Mouse (Mus musculus): ENCODE results near the gene Fbxo2. TPM values are rescaled to one million over a fixed set of nuclear protein-coding genes. Genes with fewer than 3 reads are reported as not detected.
A peak's percentile ranks its signal among the peaks of the same experiment; 100 is the strongest.

Fbxo2 gene
- polyA plus RNA-seq, 1 experiment from 2014 or later = 19.0 TPM

GRCm38 (mm10) chr4:148149540-148149939 is 10.9 kb upstream of the Fbxo2 start:
- Histone ChIP-seq H3K27me3 (replicated peaks) (no peaks in the 10 kb centered on the region), H3K27ac (replicated peaks) (no peak overlapping the region), H3K4me1 (peaks cover 19% of the 10 kb centered on the region), H3K9me3 (replicated peaks) (no peaks in the 10 kb centered on the region), H3K4me3 (replicated peaks) (no peak overlapping the region), H3K9ac (replicated peaks) (no peak overlapping the region), H3K4me2 (no peak overlapping the region), H3K36me3 (peaks cover 45% of the 10 kb centered on the region)
- ATAC-seq (ENCODE audit: low FRiP score) = no peak
- WGBS = 63% methylated on average over 12 of the region's 12 CpGs

GRCm38 (mm10) chr4:148150242-148150641 is 10.2 kb upstream of the Fbxo2 start:
- Histone ChIP-seq H3K27me3 (replicated peaks) (no peaks in the 10 kb centered on the region), H3K9me3 (replicated peaks) (no peaks in the 10 kb centered on the region), H3K4me3 (replicated peaks) (no peak overlapping the region), H3K27ac (replicated peaks) (no peak overlapping the region), H3K9ac (replicated peaks) (no peak overlapping the region), H3K36me3 (peaks cover 41% of the 10 kb centered on the region), H3K4me1 (peaks cover 19% of the 10 kb centered on the region), H3K4me2 (no peak overlapping the region)
- 62% methylated on average over 7 of the region's 7 CpGs for WGBS
- no peak for ATAC-seq (ENCODE audit: low FRiP score)

- H3K9ac ChIP-seq (replicated peaks) = peak overlapping the region; percentile 72
- peak overlapping the region; percentile 97 for H3K4me2 ChIP-seq
- H3K27me3 ChIP-seq (replicated peaks) = no peaks in the 10 kb centered on the region
- peaks cover 19% of the 10 kb centered on the region for H3K4me1 ChIP-seq
- no peak for ATAC-seq (ENCODE audit: low FRiP score)
- no peaks in the 10 kb centered on the region for H3K9me3 ChIP-seq (replicated peaks)
- H3K4me3 ChIP-seq (replicated peaks) = peak overlapping the region; percentile 60
- H3K27ac ChIP-seq (replicated peaks) = peak overlapping the region; percentile 96
- 39% methylated on average over 3 of the region's 3 CpGs for WGBS
- H3K36me3 ChIP-seq = peaks cover 40% of the 10 kb centered on the region
Observed at GRCm38 (mm10) chr4:148150953-148151266, 9.5 kb upstream of the Fbxo2 start.

GRCm38 (mm10) chr4:148151267-148152168 is 8.9 kb upstream of the Fbxo2 start, which contains the start of gene Fbxo6:
Gene Fbxo6, minus strand, starts transcription at chr4:148152140.
- peaks cover 24% of the 10 kb centered on the region for H3K4me1 ChIP-seq
- 1% methylated on average over 66 of the region's 67 CpGs for WGBS
- peak within 1 kb of the TSS; percentile 72 for H3K9ac ChIP-seq (replicated peaks)
- H3K27me3 ChIP-seq (replicated peaks) = no peaks in the 10 kb centered on the region
- H3K9me3 ChIP-seq (replicated peaks) = no peaks in the 10 kb centered on the region
- peak within 1 kb of the TSS; percentile 97 for H3K4me2 ChIP-seq
- peak within 1 kb of the TSS; percentile 96 for H3K27ac ChIP-seq (replicated peaks)
- H3K36me3 ChIP-seq = peaks cover 40% of the 10 kb centered on the region
- H3K4me3 ChIP-seq (replicated peaks) = peak within 1 kb of the TSS; percentile 60
- ATAC-seq (ENCODE audit: low FRiP score) = peak; percentile 90

- ATAC-seq (ENCODE audit: low FRiP score) = no peak
Observed at GRCm38 (mm10) chr4:148152547-148152946, 7.9 kb upstream of the Fbxo2 start.

GRCm38 (mm10) chr4:148154006-148154405 is 6.4 kb upstream of the Fbxo2 start:
- Histone ChIP-seq H3K9me3 (replicated peaks) (no peaks in the 10 kb centered on the region), H3K9ac (replicated peaks) (no peak overlapping the region), H3K27me3 (replicated peaks) (no peaks in the 10 kb centered on the region), H3K4me2 (no peak overlapping the region), H3K27ac (replicated peaks) (no peak overlapping the region), H3K4me1 (peaks cover 48% of the 10 kb centered on the region), H3K4me3 (replicated peaks) (no peak overlapping the region), H3K36me3 (peaks cover 40% of the 10 kb centered on the region)
- WGBS = 92% methylated on average over 4 of the region's 4 CpGs
- ATAC-seq (ENCODE audit: low FRiP score) = no peak

More at GRCm38 (mm10) chr4:148152547-148152946, 7.9 kb upstream of the Fbxo2 start:
- Histone ChIP-seq H3K27me3 (replicated peaks) (no peaks in the 10 kb centered on the region), H3K9ac (replicated peaks) (no peak overlapping the region), H3K36me3 (peaks cover 38% of the 10 kb centered on the region), H3K4me1 (peaks cover 35% of the 10 kb centered on the region), H3K27ac (replicated peaks) (peak overlapping the region; percentile 96), H3K4me3 (replicated peaks) (no peak overlapping the region), H3K9me3 (replicated peaks) (no peaks in the 10 kb centered on the region), H3K4me2 (no peak overlapping the region)
- 89% methylated on average over 5 of the region's 5 CpGs for WGBS

GRCm38 (mm10) chr4:148154982-148155381 is 5.4 kb upstream of the Fbxo2 start:
- Histone ChIP-seq H3K9ac (replicated peaks) (no peak overlapping the region), H3K27me3 (replicated peaks) (no peaks in the 10 kb centered on the region), H3K4me3 (replicated peaks) (no peak overlapping the region), H3K4me2 (no peak overlapping the region), H3K36me3 (peaks cover 40% of the 10 kb centered on the region), H3K27ac (replicated peaks) (no peak overlapping the region), H3K4me1 (peaks cover 48% of the 10 kb centered on the region), H3K9me3 (replicated peaks) (no peaks in the 10 kb centered on the region)
- 49% methylated on average over 3 of the region's 3 CpGs for WGBS
- ATAC-seq (ENCODE audit: low FRiP score) = no peak

GRCm38 (mm10) chr4:148158436-148159348 is 1.7 kb upstream of the Fbxo2 start:
- ATAC-seq (ENCODE audit: low FRiP score) = peak; percentile 3; the same call in 1 of the 2 replicates
- Histone ChIP-seq H3K9me3 (replicated peaks) (no peaks in the 10 kb centered on the region), H3K4me3 (replicated peaks) (peak overlapping the region; percentile 73), H3K4me1 (peaks cover 44% of the 10 kb centered on the region), H3K4me2 (peak overlapping the region; percentile 94), H3K36me3 (peaks cover 32% of the 10 kb centered on the region), H3K9ac (replicated peaks) (peak overlapping the region; percentile 83), H3K27ac (replicated peaks) (peak overlapping the region; percentile 91), H3K27me3 (replicated peaks) (peaks cover 25% of the 10 kb centered on the region)
- WGBS = 20% methylated on average over 27 of the region's 27 CpGs

GRCm38 (mm10) chr4:148159544-148160435 is 631 bp upstream of the Fbxo2 start:
- Histone ChIP-seq H3K4me1 (peaks cover 54% of the 10 kb centered on the region), H3K36me3 (peaks cover 21% of the 10 kb centered on the region), H3K4me3 (replicated peaks) (peak overlapping the region; percentile 73), H3K9me3 (replicated peaks) (no peaks in the 10 kb centered on the region), H3K27ac (replicated peaks) (peak overlapping the region; percentile 91), H3K9ac (replicated peaks) (peak overlapping the region; percentile 83), H3K27me3 (replicated peaks) (peaks cover 35% of the 10 kb centered on the region), H3K4me2 (peak overlapping the region; percentile 94)
- ATAC-seq (ENCODE audit: low FRiP score) = peak; percentile 91
- under 1% methylated on average over 53 of the region's 55 CpGs for WGBS

GRCm38 (mm10) chr4:148164002-148164439 is 3.6 kb downstream of the Fbxo2 start:
- H3K36me3 ChIP-seq = no peaks in the 10 kb centered on the region
- under 1% methylated on average over 28 of the region's 29 CpGs for WGBS
- no peak overlapping the region; the same call in 1 of the 2 replicates for H3K9ac ChIP-seq (replicated peaks)
- H3K4me3 ChIP-seq (replicated peaks) = peak overlapping the region; percentile 28
- peaks cover 51% of the 10 kb centered on the region for H3K4me1 ChIP-seq
- peaks cover 53% of the 10 kb centered on the region for H3K27me3 ChIP-seq (replicated peaks)
- H3K9me3 ChIP-seq (replicated peaks) = no peaks in the 10 kb centered on the region
- no peak overlapping the region for H3K27ac ChIP-seq (replicated peaks)
- ATAC-seq (ENCODE audit: low FRiP score) = no peak
- peak overlapping the region; percentile 56 for H3K4me2 ChIP-seq

- peak overlapping the region; percentile 28 for H3K4me3 ChIP-seq (replicated peaks)
- H3K27me3 ChIP-seq (replicated peaks) = peaks cover 55% of the 10 kb centered on the region
- H3K9ac ChIP-seq (replicated peaks) = no peak overlapping the region; the same call in 1 of the 2 replicates
- H3K36me3 ChIP-seq = no peaks in the 10 kb centered on the region
- no peaks in the 10 kb centered on the region for H3K9me3 ChIP-seq (replicated peaks)
- H3K27ac ChIP-seq (replicated peaks) = no peak overlapping the region
- peaks cover 51% of the 10 kb centered on the region for H3K4me1 ChIP-seq
- no peak for ATAC-seq (ENCODE audit: low FRiP score)
- peak overlapping the region; percentile 56 for H3K4me2 ChIP-seq
- whole genome bisulfite sequencing = 0% methylated on average over 16 of the region's 16 CpGs
Observed at GRCm38 (mm10) chr4:148164461-148164860, 4.0 kb downstream of the Fbxo2 start.
